Mouse (Mus musculus) embryonic fibroblast, embryonic 13.5 days (primary cell): ENCODE measurements at regions not wholly inside any gene's neighbourhood (a gene's known extent, or its start where the extent isn't known, plus 50 kb on each side); places are given as distances from the start of the nearest gene placed in this dataset.

Experiments used
- CTCF ChIP-seq: IDR thresholded peaks from 2 replicates; pipeline ENCODE4 v1.5.1; 2011; ENCODE audit warnings: mild to moderate bottlenecking, control low read depth, low read length, moderate library complexity, borderline replicate concordance; ENCODE audit not compliant: insufficient read depth
- POLR2A ChIP-seq: IDR thresholded peaks from 2 replicates; pipeline ENCODE4 v1.6.1; 2011; ENCODE audit warnings: low read depth, mild to moderate bottlenecking, control low read depth, low read length, moderate library complexity

DNA sequence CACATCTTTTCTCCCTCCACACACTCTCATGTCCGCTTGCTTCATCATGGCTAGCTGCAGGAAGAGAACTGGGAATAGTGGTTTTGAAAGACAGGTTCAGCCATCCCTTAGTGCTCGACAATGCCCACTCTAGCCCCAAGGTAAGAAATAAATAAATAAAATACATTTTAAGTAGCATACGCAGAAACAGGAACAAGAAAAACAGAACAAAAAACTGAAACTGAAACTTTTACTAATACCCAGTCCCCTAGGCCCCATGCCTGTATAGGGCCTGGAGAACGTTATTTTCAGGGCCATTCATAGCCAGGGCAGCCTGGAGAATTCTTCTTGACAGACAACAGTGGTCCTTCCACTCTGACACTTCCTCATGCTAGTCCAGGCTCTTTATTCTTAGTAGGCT is 216.4 kb upstream of the Hes1 start:
- TF ChIP-seq POLR2A, result no peak
- TF ChIP-seq CTCF, result no peak
